Mouse (Mus musculus): ENCODE results near the gene Ddx54.

Gene Ddx54

GRCm38 (mm10) chr5:120612442-120612821 lies at the start of gene Ddx54, which contains the start of gene Rita1:
Ddx54 (plus strand) TSS chr5:120612739.
Rita1 (minus strand) TSS chr5:120612589.
- in situ Hi-C loops (cut with MboI; ENCODE audit: unreplicated experiment in 2 of 2) = loop anchor here in 1 of 2 experiments (10.0 to 25.0 kb wide), 2 partner anchors 132 to 475 kb away; partner anchors contain the start of gene Oas2

GRCm38 (mm10) chr5:120562956-120563913 lies 49.3 kb upstream of the Ddx54 start:
- in situ Hi-C loops (cut with MboI; ENCODE audit: unreplicated experiment in 2 of 2) = no loop called here

DNA sequence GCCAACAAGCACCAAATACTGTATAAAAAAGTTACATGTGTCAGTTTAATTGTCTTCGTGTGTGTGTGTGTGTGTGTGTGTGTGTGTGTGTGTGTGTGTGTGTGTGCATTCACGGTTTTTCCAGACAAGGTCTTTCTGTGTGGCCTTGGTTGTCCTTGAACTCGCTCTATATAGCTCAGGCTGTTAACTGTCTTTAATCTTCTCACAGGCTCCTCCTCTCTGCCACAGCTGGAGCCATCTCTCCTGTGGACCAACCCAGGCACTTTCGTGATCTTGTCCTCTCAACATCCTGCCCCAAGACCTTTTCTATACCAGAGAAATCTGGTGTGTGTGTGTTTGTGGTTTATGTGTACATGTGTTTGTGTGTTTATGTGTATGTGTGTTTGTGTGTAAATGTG lies 48.6 kb upstream of the Ddx54 start:
- in situ Hi-C loops (cut with MboI; ENCODE audit: unreplicated experiment in 2 of 2) = no loop called here

- in situ Hi-C loops (cut with MboI; ENCODE audit: unreplicated experiment in 2 of 2) = no loop called here
These were observed 47.2 kb upstream of the Ddx54 start for GRCm38 (mm10) chr5:120565171-120565905.

DNA sequence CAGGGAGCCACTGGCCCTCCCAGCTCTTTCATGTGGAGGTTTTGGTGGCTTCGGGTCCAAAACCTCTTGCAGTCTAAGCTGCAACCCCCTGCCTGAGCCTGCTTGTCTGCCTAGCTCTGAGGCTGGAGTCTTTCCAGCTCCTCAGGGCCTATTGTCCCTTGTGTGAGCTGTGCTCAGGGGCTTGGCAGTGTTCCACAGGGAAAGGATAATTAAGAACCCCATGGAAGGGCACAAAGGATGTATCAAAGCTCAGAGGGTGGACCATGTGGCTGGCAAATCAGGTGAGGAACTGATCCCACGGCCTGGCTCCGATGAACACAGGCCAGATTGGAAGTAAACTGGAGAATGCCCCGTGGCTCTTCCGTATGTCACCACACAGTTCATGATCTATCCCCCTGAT lies 46.4 kb upstream of the Ddx54 start:
- in situ Hi-C loops (cut with MboI; ENCODE audit: unreplicated experiment in 2 of 2) = no loop called here

- in situ Hi-C loops (cut with MboI; ENCODE audit: unreplicated experiment in 2 of 2) = no loop called here
These were observed 45.8 kb upstream of the Ddx54 start for GRCm38 (mm10) chr5:120566681-120567252.

DNA sequence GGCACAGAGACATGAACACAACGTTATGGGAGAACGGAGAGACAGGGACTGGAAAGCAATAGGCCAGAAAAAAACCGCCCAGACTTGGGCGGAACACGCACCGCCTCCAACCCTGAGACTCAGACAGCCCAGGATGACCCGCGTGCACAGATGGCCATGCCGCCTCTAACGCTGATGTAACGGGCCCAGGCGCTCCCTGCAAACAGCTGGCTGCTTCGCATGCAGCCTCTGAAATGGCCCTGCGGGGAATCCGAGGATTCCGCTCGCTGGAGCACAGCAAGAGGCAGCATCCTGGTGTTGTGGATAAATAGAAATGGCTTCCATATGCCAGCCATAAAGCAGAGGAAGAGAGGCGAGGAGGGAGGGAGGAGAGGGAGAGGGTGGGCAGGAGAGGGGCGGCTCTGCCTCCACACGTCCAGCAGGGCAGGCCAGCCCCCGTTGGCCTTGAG lies 45.3 kb upstream of the Ddx54 start:
- in situ Hi-C loops (cut with MboI; ENCODE audit: unreplicated experiment in 2 of 2) = no loop called here

GRCm38 (mm10) chr5:120567761-120568211 lies 44.8 kb upstream of the Ddx54 start:
- in situ Hi-C loops (cut with MboI; ENCODE audit: unreplicated experiment in 2 of 2) = no loop called here

DNA sequence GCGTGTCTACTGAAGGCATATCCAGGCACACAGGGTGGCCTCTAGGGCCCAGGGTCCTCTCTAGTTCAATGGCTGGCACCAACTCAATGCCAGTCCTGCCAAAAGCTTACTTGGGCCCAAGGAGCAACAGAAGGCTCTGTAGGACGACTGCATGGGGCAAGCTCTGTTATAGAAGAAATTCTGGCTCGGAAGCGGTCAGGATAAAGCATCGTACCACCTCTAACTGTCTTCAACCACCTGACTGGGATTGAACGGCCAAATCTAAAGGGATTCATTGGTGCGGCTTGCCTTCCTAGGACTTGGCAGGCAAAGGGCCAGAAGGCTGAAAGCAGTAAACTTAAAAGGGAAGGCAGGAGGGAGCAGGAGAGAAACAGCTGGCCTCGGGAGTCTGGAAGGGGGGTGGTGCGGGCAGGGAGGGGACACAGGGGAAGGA lies 44.2 kb upstream of the Ddx54 start:
- in situ Hi-C loops (cut with MboI; ENCODE audit: unreplicated experiment in 2 of 2) = no loop called here

DNA sequence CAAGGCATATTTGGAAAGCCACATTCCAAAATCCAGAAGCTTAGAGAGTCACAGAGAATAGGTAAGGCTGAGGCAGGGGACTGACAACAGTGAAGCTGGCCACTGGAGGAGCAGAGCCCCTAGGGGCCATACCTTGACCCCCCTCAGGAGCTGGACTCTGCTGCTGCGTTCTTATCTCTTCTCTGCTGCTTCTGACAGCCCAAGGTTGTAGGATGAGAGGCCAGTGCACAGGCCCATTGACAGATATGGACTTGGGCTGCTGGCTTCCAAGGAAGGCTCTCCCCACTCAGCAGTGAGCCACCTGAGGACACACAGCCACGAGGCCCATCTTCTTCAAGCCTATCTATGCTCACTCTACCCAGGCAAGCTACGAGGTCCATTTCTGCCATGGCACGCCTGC lies 43.6 kb upstream of the Ddx54 start:
- in situ Hi-C loops (cut with MboI; ENCODE audit: unreplicated experiment in 2 of 2) = no loop called here

DNA sequence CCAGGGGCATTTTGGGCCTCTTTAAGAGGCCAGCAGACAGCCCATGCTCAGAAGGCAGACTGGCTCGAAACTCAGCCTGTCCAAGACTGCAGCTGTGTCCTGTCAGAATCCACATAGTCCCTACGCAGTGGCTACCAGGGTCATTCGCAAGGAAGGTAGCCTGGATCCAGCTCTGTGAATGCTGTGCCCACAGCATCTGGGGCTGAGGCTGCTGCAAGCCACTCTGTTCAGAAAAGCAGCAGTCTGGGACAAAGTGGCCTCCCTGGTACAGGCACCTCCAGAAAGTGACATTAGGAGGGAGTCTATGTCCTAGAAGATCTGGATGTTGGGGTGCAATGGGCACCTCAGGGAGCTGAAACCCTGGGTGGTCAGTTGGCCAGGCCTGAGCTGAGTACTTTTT lies 42.7 kb upstream of the Ddx54 start:
- in situ Hi-C loops (cut with MboI; ENCODE audit: unreplicated experiment in 2 of 2) = no loop called here

GRCm38 (mm10) chr5:120570289-120570897 lies 42.1 kb upstream of the Ddx54 start:
- in situ Hi-C loops (cut with MboI; ENCODE audit: unreplicated experiment in 2 of 2) = no loop called here

- in situ Hi-C loops (cut with MboI; ENCODE audit: unreplicated experiment in 2 of 2) = no loop called here
These were observed 41.3 kb upstream of the Ddx54 start for GRCm38 (mm10) chr5:120571056-120571740.

DNA sequence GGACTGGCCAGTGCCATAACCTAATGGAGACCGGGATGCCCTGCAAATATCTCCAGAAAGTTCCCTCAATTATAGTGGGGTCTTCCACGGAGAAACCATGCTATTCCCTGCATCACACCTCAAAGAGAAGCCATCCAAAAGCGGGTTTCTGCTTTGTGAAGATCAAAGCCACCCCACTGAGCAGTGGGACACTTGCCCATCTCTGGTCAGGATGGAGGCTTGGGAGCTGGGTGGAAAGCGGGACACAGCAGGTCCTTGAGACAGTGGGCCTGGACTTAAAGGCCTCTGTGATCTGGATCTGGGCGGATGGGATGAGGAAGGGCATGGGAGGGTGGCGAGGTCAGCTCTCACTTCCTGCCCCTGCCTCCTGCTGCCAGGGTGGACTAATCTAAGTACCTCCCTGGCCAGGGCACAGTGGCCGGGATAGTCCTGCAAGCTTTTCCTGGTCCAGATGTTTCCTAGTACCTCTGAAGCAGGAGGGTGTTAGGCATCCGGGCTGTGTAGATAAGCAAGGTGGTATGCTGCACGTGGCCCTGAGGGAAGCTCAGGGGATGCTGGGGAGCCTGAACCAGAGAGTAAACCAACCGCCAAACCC lies 38.0 kb upstream of the Ddx54 start:
- in situ Hi-C loops (cut with MboI; ENCODE audit: unreplicated experiment in 2 of 2) = loop anchor here in 1 of 2 experiments (5.0 kb wide), 1 partner anchor 47 kb away; no protein-coding TSS in a partner anchor

- in situ Hi-C loops (cut with MboI; ENCODE audit: unreplicated experiment in 2 of 2) = loop anchor here in 1 of 2 experiments (5.0 kb wide), 1 partner anchor 50 kb away; no protein-coding TSS in a partner anchor
These were observed 35.7 kb upstream of the Ddx54 start for GRCm38 (mm10) chr5:120576781-120577301.

GRCm38 (mm10) chr5:120577935-120578441 lies 34.6 kb upstream of the Ddx54 start:
- in situ Hi-C loops (cut with MboI; ENCODE audit: unreplicated experiment in 2 of 2) = loop anchor here in 1 of 2 experiments (5.0 kb wide), 1 partner anchor 51 kb away; no protein-coding TSS in a partner anchor

- in situ Hi-C loops (cut with MboI; ENCODE audit: unreplicated experiment in 2 of 2) = loop anchor here in 1 of 2 experiments (5.0 kb wide), 1 partner anchor 51 kb away; no protein-coding TSS in a partner anchor
These were observed 33.9 kb upstream of the Ddx54 start for GRCm38 (mm10) chr5:120578504-120579081.

GRCm38 (mm10) chr5:120579211-120579897 lies 33.2 kb upstream of the Ddx54 start:
- in situ Hi-C loops (cut with MboI; ENCODE audit: unreplicated experiment in 2 of 2) = loop anchor here in 1 of 2 experiments (5.0 kb wide), 1 partner anchor 52 kb away; no protein-coding TSS in a partner anchor
